Mouse (Mus musculus) E14TG2a.4 (cell line): ENCODE results near the gene Gpkow.

Experiments
- CTCF ChIP-seq: conservative IDR thresholded peaks from 2 replicates; pipeline ENCODE4 v1.5.1; 2014; ENCODE audit warnings: low read length
- NANOG ChIP-seq: IDR thresholded peaks from 2 replicates; pipeline ENCODE4 v1.6.1; 2014; ENCODE audit warnings: borderline replicate concordance, low read length, mixed read lengths
- POU5F1 ChIP-seq: IDR thresholded peaks from 2 replicates; pipeline ENCODE4 v1.6.1; 2014; ENCODE audit warnings: low read length, borderline replicate concordance

DNA sequence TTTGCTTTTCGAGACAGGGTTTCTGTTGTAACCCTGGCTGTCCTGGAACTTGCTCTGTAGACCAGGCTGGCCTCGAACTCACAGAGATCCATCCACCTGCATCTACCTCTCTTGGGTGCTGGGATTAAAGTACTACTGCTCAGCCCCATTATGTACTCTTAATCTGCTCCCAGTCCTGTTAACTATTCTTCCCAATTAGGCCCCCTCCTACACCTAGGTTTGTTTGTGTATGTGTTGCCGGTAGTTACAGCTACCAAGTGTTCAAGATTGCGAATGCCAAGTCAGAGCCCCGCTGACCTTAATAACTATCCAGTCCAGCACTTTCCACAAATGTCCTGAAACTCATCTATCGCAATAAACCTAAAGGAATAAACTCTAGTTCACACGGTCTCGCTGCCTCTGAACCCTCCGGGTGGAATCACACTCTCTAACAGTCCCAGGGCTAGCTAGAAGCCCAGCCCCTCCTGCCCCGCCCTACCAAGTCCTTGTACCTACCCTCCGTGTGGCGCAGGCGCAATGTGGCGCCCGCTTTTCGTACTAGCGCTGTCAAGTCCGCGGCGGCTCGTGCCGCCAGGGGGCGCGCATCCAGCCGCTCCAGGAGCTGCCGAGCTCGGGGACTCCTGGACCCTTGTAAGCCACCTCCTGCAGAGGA is 17.4 kb upstream of the Gpkow start:
- TF ChIP-seq CTCF (no peak), POU5F1 (no peak), NANOG (no peak)
